Mouse (Mus musculus) gastrocnemius, postnatal 14 days (tissue): Measurements from ENCODE around the gene Lrrc4b. TPM values are rescaled to one million over a fixed set of nuclear protein-coding genes. Genes with fewer than 3 reads are reported as not detected.
A peak's percentile ranks its signal among the peaks of the same experiment; 100 is the strongest.

Experiments
- DNase-seq: peaks from one replicate; pipeline ENCODE4 v3.0.0; 2021; ENCODE audit warnings: mixed read lengths
- intact Hi-C: fragments of 180-260 bp; cut with DNase I; formaldehyde crosslinking; loops from one replicate; pipeline ENCODE4 v1.15.1; 2025; ENCODE audit warnings: low total_unique reads
- total RNA-seq, 2 experiments: library from RNA; stranded (reverse); gene quantifications; 2 replicates each; pipeline ENCODE4 v1.2.3; 2021

Gene Lrrc4b
- total RNA-seq, 2 experiments from 2014 or later: 0.51 to 1.3 TPM

DNA sequence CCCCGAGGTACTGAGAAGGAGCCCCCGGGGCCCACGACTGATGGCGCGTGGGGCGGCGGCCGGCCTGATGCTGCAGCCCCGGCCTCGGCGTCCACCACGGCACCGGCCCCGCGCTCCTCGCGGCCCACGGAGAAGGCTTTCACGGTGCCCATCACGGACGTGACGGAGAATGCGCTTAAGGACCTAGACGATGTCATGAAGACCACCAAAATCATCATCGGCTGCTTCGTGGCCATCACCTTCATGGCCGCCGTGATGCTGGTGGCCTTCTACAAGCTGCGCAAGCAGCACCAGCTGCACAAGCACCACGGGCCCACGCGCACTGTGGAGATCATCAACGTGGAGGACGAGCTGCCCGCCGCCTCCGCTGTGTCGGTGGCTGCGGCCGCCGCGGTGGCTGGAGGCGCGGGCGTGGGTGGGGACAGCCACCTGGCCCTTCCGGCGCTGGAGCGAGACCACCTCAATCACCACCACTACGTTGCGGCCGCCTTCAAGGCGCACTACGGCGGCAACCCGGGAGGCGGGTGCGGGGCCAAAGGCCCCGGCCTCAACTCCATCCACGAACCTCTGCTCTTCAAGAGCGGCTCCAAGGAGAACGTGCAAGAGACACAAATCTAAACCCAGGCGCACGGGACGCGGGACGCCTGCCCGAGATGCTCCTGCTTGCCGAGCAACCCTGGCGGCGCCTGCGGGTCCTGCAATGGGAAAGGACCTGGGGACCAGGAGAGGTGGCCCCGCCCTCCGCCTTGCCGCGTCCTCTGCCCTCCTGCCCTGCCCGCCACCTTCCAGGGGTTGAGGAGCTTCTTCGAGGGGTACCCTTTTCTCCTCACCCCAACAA, 33.6 kb downstream of the Lrrc4b start:
- intact Hi-C loops: no loop called here
- DNase-seq: peak; percentile 58

- no peak for DNase-seq
- intact Hi-C loops: no loop called here
These were observed 34.2 kb downstream of the Lrrc4b start for GRCm38 (mm10) chr7:44463056-44463425.

- intact Hi-C loops: no loop called here
- no peak for DNase-seq
These were observed 34.9 kb downstream of the Lrrc4b start for GRCm38 (mm10) chr7:44463556-44464225.

GRCm38 (mm10) chr7:44464511-44464910, 35.7 kb downstream of the Lrrc4b start:
- intact Hi-C loops: no loop called here
- DNase-seq: no peak

DNA sequence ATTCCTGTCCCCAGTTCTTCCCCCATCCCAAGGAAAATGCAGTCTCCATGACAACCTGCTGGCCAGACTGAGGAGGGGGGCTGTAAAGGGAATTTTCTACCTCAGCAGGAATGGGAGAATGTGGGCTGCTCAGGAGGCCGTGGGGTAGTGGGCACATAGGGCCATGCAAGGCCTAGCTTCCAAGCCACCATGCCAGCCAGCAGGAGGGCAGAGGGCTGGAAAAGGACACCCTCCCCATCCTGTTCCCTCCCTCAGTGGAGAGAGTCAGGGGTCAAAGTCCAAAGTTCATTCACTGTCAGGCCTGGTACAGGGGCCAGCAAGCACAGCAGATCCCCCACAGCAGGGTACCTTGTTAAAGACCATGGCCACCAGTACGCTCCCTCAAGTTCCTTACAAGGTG, 36.3 kb downstream of the Lrrc4b start, which contains the start of gene Aspdh:
TSS of gene Aspdh (plus strand) at position 281 of the 400 bp plus-strand sequence.
- DNase-seq: no peak
- intact Hi-C loops: no loop called here

DNA sequence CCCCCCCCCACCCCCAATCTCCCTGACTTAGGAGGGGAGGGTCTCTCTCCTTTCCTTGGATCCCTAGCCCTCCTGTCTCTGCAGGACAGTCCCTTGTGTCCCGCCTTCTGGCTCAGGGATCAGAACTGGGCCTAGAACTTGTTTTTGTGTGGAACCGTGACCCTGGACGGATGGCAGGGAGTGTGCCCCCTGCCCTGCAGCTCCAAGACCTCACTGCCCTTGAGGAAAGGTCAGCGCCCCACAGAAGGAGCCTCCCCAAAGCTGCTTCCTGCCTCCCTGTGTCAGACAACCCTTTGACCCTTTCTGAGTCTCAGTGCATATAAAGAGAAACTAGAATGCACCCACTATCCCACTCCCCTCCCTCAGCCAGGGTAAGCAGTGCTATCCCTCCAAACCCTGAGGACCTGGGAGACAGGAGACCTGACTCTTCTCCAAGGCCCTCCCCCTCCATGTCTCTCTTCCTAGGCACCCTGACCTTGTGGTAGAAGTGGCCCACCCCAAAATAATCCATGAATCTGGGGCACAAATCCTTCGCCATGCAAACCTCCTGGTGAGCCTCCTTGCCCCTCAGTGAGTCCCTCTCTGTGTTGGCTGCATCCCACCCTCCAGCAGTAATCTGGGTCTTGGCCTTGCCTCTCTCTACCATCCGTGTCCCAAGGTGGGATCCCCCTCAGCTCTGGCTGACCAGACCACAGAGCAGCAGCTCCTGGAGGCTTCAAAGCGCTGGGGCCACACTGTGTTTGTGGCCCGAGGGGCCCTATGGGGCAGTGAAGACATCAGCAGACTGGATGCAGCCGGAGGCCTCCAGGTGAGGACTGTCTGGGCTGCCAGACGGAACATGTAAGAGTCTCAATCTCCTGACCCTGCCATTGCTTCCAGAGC, 37.4 kb downstream of the Lrrc4b start:
- intact Hi-C loops: no loop called here
- DNase-seq: no peak

DNA sequence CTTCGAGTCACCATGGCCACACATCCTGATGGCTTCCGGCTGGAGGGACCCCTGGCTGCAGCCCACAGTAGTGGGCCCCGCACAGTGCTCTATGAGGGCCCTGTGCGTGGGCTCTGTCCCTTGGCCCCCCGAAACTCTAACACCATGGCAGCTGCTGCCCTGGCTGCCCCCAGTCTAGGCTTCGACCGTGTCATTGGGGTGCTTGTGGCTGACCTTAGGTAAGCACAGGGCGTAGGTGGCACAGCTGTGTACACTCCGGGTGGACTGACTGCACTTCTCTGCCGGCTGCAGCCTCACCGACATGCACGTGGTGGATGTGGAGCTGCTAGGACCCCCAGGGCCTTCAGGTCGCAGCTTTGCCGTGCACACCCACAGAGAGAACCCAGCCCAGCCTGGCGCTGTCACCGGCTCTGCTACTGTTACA, 38.1 kb downstream of the Lrrc4b start:
- intact Hi-C loops: no loop called here
- DNase-seq: no peak

DNA sequence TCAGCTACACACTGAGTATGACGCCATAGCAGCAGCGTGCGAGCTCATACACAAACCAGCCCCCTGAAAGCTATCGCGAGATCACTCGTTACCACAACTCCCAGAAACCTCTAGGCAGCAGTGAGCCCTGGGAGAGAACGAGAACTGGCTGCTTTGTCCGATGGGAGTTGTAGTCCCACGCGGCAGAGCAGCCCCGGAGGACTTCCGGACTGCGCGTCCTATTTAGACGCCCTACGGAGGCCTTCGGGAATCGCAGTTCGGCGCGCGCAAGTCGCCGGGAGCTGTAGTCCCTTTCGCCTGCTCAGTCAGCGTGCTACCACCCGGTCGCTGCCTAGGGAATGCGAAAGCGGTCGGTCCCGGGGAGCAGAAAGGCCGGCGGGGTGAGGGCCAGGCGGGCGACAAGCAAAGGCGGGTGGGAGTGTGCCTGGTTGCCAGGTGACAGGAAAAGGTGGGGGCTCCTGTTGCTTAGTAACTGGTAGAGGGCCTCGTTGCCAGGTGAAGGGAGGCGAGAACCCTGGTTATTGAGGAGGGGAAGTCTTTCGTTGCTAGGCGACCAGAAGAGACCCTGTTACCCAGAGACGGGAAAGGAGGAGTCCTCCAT, 39.1 kb downstream of the Lrrc4b start, which contains the start of gene Josd2:
TSS of gene Josd2 (plus strand) at position 170 of the 601 bp plus-strand sequence.
- DNase-seq: peak; percentile 94
- intact Hi-C loops: no loop called here

DNA sequence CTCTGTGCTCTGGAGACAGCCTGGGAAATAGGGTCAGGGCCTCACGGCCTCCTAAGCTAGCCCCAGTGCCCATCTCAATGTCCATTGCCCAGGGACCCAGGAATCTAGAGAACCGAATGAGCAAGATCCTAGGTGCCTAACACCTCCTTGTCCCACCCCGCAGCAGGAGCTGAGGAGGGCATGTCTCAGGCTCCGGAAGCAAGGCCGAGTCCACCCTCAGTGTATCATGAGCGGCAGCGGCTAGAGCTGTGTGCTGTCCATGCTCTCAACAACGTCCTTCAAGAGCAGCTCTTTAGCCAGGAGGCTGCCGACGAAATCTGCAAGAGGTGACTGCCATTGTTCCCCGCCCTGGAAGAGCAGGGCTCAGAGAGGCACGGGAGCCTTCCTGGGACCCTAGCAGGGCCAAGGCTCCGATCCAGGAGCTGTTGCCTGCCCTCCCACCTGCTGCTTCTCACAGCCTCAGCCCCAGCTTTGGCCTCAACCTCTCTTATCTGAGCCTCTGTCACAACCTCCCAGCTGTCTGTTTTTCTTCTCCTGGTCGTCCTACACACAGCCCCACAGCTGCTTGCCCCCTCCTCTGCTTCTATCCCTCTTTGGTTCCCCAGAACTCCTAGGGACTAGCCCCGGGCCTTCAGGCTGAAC, 39.9 kb downstream of the Lrrc4b start:
- no peak for DNase-seq
- intact Hi-C loops: no loop called here

- intact Hi-C loops: loop anchor here (10.0 kb wide), 1 partner anchor 205 kb away; the partner anchor contains the start of gene Gm15517
- DNase-seq: no peak
These were observed 41.2 kb downstream of the Lrrc4b start for GRCm38 (mm10) chr7:44469677-44470675.

GRCm38 (mm10) chr7:44470696-44471612, 42.1 kb downstream of the Lrrc4b start:
- intact Hi-C loops: loop anchor here (10.0 kb wide), 1 partner anchor 206 kb away; the partner anchor contains the start of gene Gm15517
- no peak for DNase-seq

DNA sequence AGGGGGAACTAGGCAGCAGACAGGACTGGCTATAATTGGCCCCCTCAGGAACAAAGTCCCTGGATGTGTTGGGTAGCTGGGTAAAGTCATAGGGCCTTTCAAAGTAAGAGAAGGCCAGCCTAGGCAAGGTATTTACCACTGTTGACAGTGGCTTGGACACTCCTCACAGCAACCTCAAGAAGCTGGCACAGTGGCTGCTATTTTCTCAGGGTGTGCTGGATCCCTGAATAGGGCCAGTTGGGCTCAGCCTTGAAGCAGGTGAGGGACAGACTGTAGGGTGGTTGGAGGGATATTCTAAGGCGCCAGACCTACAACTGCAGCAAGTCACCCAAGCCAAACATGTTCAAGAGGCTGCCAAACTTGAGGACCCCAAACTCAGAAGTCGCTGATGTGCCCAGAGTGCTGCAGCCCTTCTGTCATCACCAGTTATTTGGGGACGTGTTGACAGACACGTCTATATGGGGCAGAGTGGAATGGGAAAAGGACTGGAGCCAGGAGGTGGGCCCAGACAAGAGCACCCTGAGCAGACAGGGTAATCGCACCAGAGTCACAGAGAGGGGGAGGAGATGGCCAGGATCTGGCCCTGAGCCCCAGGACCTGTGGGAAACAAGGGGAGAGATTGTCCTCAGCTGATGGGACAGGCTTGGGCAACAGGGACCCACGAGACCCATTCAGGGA, 43.2 kb downstream of the Lrrc4b start:
- DNase-seq: peak; percentile 58
- intact Hi-C loops: loop anchor here (10.0 kb wide), 1 partner anchor 207 kb away; the partner anchor contains the start of gene Gm15517

GRCm38 (mm10) chr7:44472558-44472885, 43.7 kb downstream of the Lrrc4b start:
- DNase-seq: no peak
- intact Hi-C loops: loop anchor here (10.0 kb wide), 1 partner anchor 208 kb away; the partner anchor contains the start of gene Gm15517

GRCm38 (mm10) chr7:44472961-44473646, 44.3 kb downstream of the Lrrc4b start:
- intact Hi-C loops: loop anchor here (10.0 kb wide), 1 partner anchor 208 kb away; the partner anchor contains the start of gene Gm15517

DNA sequence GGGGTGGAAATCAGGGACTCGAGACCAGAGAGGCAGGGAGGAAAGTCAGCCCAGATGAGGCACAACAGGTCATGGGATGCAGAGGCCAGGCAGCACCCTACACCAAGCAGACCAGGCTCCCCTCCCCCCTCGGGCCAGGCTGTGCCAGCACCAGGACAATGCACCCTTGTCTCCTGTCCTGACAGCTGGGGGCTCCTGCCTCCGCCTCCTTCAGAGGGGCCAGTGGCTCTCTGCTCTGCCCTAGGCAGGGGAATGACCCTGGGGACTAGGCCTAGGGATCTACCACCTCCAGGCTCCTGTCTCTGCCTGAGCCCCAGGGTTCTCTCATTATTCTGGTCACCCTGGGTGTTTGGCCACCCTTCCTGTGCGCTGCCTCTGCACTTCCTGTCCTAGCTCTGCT, 45.6 kb downstream of the Lrrc4b start:
- intact Hi-C loops: loop anchor here (10.0 kb wide), 1 partner anchor 210 kb away; the partner anchor contains the start of gene Gm15517
- peak; percentile 81 for DNase-seq

More at GRCm38 (mm10) chr7:44472961-44473646, 44.3 kb downstream of the Lrrc4b start:
- DNase-seq: peak; percentile 79
